Mouse (Mus musculus): ENCODE measurements at regions not wholly inside any gene's neighbourhood (a gene's known extent, or its start where the extent isn't known, plus 50 kb on each side); places are given as distances from the start of the nearest gene placed in this dataset.

DNA sequence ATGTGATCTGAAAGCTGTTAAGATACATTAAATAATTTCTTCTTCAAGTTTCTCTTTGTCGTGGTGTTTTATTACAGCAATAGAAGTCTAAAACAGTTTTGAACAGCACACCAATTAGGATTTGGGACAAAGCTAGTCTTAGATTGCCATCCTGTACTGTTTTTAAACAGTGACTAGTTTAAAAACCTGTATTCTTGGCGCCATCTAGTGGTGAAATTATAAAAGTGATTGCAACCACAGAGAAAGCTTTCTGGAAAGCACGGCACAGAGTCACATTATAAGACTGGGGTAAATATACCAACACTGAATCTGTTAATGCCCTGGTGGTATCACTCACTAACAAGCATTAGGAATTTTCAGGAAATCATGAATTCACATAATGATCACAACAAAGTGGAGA is 339.3 kb downstream of the Hace1 start:
- Histone ChIP-seq H3K36me3 (ENCODE audit: control insufficient read depth, insufficient read depth, low read length) (no peaks in the 10 kb centered on the region), H3K27ac (ENCODE audit: control insufficient read depth, insufficient read depth, low read length) (no peak overlapping the region), H3K27me3 (ENCODE audit: control insufficient read depth, insufficient read depth, low read length) (no peaks in the 10 kb centered on the region), H3K4me1 (replicated peaks; ENCODE audit: control insufficient read depth, insufficient read depth, low read length) (no peaks in the 10 kb centered on the region), H3K4me3 (ENCODE audit: control insufficient read depth, insufficient read depth, low read length) (no peak overlapping the region)
- TF ChIP-seq POLR2A (IDR thresholded peaks at IDR 0.05; ENCODE audit: control insufficient read depth, extremely low read depth, insufficient read depth, low read length, poor library complexity) (no peak), CTCF (IDR thresholded peaks at IDR 0.05; ENCODE audit: borderline replicate concordance, control insufficient read depth, extremely low read depth, insufficient read depth, low read length, poor library complexity) (no peak)
- no peak for DNase-seq
- 30% methylated on average over 3 of the region's 3 CpGs for WGBS

DNA sequence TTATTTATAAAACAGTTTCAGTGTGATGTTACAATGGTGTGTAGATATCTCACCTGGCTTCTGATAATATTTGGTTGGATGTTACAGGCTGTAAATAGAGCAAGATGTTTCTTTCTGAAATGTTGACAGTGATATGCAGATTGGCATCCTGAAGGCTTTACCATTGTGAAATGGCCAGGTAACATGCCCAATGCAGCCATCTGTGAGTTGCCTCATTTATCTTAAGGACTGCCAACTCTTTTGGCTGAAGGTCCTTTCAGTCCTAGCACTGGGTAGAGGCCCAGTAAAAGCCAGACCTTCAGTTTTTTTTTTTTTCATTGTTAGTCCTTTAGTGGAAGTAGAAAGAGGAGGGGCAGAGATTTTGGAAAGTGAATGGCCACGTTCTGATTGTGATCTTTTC is 348.1 kb downstream of the Hace1 start:
- no peaks in the 10 kb centered on the region for H3K27me3 ChIP-seq (ENCODE audit: control insufficient read depth, insufficient read depth, low read length)
- 56% methylated on average over 1 of the region's 1 CpGs for WGBS
- TF ChIP-seq CTCF (IDR thresholded peaks at IDR 0.05; ENCODE audit: borderline replicate concordance, control insufficient read depth, extremely low read depth, insufficient read depth, low read length, poor library complexity) (no peak), POLR2A (IDR thresholded peaks at IDR 0.05; ENCODE audit: control insufficient read depth, extremely low read depth, insufficient read depth, low read length, poor library complexity) (no peak)
- H3K4me1 ChIP-seq (replicated peaks; ENCODE audit: control insufficient read depth, insufficient read depth, low read length): no peaks in the 10 kb centered on the region
- H3K4me3 ChIP-seq (ENCODE audit: control insufficient read depth, insufficient read depth, low read length): no peak overlapping the region
- no peaks in the 10 kb centered on the region for H3K36me3 ChIP-seq (ENCODE audit: control insufficient read depth, insufficient read depth, low read length)
- no peak overlapping the region for H3K27ac ChIP-seq (ENCODE audit: control insufficient read depth, insufficient read depth, low read length)
- no peak for DNase-seq

DNA sequence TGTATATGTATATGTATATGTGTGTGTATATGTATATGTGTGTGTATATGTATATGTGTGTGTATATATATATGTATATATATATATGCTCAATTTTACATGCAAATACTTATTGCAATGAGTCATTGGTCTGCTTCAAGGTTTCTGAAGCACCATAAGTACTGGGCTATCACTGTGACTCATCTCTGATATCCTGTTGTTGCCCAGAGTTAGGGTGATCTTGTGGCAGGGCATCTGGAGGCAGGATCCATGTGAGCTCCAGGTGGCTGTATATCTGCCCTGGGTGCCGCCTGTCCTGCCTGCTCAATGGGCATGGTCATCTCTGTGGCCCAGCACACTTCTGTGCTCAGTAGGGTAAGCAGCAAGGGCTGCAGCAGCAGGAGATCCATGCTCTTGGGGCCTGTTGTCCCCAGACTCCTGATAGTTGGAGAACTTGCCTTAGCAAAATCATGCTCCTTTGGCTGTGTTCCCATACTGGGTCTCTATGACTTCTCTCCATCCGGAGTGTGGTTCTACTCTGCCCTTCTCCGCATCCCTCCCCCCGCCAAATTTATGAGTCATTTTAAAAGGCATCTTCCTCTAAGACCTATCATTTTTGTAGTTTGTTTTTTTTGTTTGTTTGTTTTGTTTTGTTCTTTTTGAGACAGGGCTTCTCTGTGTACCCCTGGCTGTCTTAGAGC is 356.1 kb downstream of the Hace1 start:
- WGBS: 96% methylated on average over 4 of the region's 4 CpGs
- TF ChIP-seq POLR2A (IDR thresholded peaks at IDR 0.05; ENCODE audit: control insufficient read depth, extremely low read depth, insufficient read depth, low read length, poor library complexity): no peak
- TF ChIP-seq CTCF (IDR thresholded peaks at IDR 0.05; ENCODE audit: borderline replicate concordance, control insufficient read depth, extremely low read depth, insufficient read depth, low read length, poor library complexity): no peak

DNA sequence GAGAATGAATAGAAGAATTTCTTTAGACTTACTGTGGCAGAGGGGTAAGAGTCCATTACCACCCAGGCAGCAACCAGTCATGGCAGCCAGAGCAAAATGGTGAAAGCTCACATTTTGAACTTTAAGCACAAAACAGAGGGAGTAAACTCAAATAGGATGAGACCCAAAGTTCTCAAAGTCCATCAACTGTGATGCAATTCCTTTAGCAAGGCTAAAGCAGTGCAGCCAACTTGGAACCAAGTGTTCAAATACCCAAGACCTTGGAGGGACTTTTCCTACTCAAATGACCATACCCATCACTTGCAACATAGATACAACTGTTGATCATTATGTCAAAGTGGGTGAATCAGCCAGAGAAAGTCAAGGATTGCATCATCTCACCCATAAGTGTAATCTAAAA is 380.1 kb downstream of the Hace1 start:
- Histone ChIP-seq H3K4me1 (replicated peaks; ENCODE audit: control insufficient read depth, insufficient read depth, low read length) (no peaks in the 10 kb centered on the region), H3K27ac (ENCODE audit: control insufficient read depth, insufficient read depth, low read length) (no peak overlapping the region), H3K4me3 (ENCODE audit: control insufficient read depth, insufficient read depth, low read length) (no peak overlapping the region), H3K27me3 (ENCODE audit: control insufficient read depth, insufficient read depth, low read length) (no peaks in the 10 kb centered on the region), H3K36me3 (ENCODE audit: control insufficient read depth, insufficient read depth, low read length) (no peaks in the 10 kb centered on the region)
- DNase-seq: no peak
- no peak for TF ChIP-seq POLR2A (IDR thresholded peaks at IDR 0.05; ENCODE audit: control insufficient read depth, extremely low read depth, insufficient read depth, low read length, poor library complexity)
- TF ChIP-seq CTCF (IDR thresholded peaks at IDR 0.05; ENCODE audit: borderline replicate concordance, control insufficient read depth, extremely low read depth, insufficient read depth, low read length, poor library complexity): no peak

More for the DNA sequence above, 356.1 kb downstream of the Hace1 start:
- no peak for DNase-seq
- Histone ChIP-seq H3K27me3 (ENCODE audit: control insufficient read depth, insufficient read depth, low read length) (no peaks in the 10 kb centered on the region), H3K36me3 (ENCODE audit: control insufficient read depth, insufficient read depth, low read length) (no peaks in the 10 kb centered on the region), H3K27ac (ENCODE audit: control insufficient read depth, insufficient read depth, low read length) (no peak overlapping the region), H3K4me3 (ENCODE audit: control insufficient read depth, insufficient read depth, low read length) (no peak overlapping the region), H3K4me1 (replicated peaks; ENCODE audit: control insufficient read depth, insufficient read depth, low read length) (no peaks in the 10 kb centered on the region)

DNA sequence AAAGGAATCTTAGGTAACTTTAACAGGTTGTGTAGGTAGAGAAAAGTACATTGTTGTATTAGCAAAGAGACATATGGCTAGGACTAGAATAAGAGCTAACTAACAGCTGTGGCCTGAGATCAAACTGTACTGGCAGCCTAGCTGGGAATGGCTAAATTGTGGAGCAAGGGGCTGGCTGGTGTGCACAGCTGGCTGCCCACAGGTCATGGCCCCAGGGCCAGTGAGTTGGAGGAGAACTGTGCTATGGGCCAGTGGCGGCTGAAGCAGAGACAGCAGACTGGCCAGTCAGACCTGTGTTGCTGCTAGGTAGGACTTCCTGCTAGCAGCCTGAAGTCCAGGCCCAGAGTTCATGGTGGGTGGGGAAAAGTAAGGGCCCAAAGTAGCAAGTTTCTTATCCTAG is 394.6 kb downstream of the Hace1 start:
- Histone ChIP-seq H3K4me3 (ENCODE audit: control insufficient read depth, insufficient read depth, low read length) (no peak overlapping the region), H3K27ac (ENCODE audit: control insufficient read depth, insufficient read depth, low read length) (no peak overlapping the region), H3K27me3 (ENCODE audit: control insufficient read depth, insufficient read depth, low read length) (no peaks in the 10 kb centered on the region), H3K4me1 (replicated peaks; ENCODE audit: control insufficient read depth, insufficient read depth, low read length) (no peaks in the 10 kb centered on the region), H3K36me3 (ENCODE audit: control insufficient read depth, insufficient read depth, low read length) (no peaks in the 10 kb centered on the region)
- no peak for TF ChIP-seq POLR2A (IDR thresholded peaks at IDR 0.05; ENCODE audit: control insufficient read depth, extremely low read depth, insufficient read depth, low read length, poor library complexity)
- no peak for TF ChIP-seq CTCF (IDR thresholded peaks at IDR 0.05; ENCODE audit: borderline replicate concordance, control insufficient read depth, extremely low read depth, insufficient read depth, low read length, poor library complexity)
- no peak for DNase-seq
- WGBS: 92% methylated on average over 1 of the region's 1 CpGs

DNA sequence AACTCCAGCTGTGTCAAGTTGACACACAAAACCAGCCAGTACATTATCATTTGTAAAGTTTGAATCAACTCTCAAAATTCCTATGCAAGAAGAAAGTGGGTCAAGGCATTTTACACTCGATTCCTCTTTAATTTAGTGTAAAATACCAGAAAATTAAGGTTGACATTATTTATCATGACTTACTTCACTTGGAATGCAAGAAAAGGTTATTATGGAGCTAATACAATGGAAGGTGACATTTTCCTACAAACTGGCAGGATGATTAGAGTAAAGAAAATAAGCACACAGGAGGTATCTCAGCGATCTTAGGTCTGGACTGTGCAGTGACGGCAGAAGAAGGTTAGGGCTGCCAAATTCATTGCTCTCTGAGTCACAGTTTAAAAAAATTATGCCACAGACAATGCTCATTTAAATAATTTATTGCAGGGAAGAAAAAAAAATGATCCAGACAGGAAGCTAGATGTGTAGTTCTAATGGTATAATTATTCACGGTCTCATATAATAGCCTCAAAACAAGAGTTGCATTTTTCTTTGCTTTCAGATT is 405.2 kb downstream of the Hace1 start:
- 69% methylated on average over 4 of the region's 4 CpGs for WGBS
- Histone ChIP-seq H3K27ac (ENCODE audit: control insufficient read depth, insufficient read depth, low read length) (no peak overlapping the region), H3K27me3 (ENCODE audit: control insufficient read depth, insufficient read depth, low read length) (no peaks in the 10 kb centered on the region), H3K36me3 (ENCODE audit: control insufficient read depth, insufficient read depth, low read length) (no peaks in the 10 kb centered on the region), H3K4me3 (ENCODE audit: control insufficient read depth, insufficient read depth, low read length) (no peak overlapping the region), H3K4me1 (replicated peaks; ENCODE audit: control insufficient read depth, insufficient read depth, low read length) (no peaks in the 10 kb centered on the region)
- TF ChIP-seq CTCF (IDR thresholded peaks at IDR 0.05; ENCODE audit: borderline replicate concordance, control insufficient read depth, extremely low read depth, insufficient read depth, low read length, poor library complexity) (no peak), POLR2A (IDR thresholded peaks at IDR 0.05; ENCODE audit: control insufficient read depth, extremely low read depth, insufficient read depth, low read length, poor library complexity) (no peak)
- DNase-seq: no peak
